7 mouse cellular contexts compared by ENCODE assay signal in the genomic region with DNA sequence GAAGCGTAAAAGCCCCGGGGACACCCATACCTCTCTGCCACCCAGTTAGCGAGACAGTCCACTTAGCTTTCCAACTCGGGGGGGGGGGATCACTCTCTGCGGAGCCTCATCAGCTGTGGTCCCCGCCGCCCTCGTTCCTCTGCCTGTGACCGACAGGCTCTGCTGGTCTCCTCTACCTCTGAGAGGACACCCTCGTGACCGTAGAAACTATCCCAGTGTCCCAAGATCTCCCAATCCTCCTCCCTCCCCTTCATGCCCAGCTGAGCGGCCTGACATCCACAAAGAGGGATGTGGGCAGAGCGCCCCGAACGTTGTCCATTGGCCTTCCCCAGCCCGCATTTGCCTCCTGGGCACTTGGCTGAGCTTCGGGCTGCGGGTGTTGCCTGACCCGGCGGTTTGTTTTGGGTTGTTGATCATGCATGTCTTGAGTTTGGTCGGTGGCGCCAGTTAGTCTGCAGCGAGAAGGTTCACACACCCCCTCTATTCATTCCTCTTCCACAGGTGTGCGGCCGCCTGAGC. TPM values are rescaled to one million over a fixed set of nuclear protein-coding genes. Genes with fewer than 3 reads are reported as not detected.
DNase-seq lines count a peak whose midpoint lies in the region; ATAC-seq and TF ChIP-seq lines count a peak whose summit lies in the region.

No protein-coding gene starts in this region.

- DNase-seq in Muller cell, postnatal 12 days (ENCODE audit: inconsistent ontology term) = peak; percentile 60
- DNase-seq in limb, embryonic 14.5 days (ENCODE audit: low spot score) = no peak
- peak; percentile 40 for DNase-seq in midbrain, postnatal 0 days (ENCODE audit: low spot score)
- peak; percentile 29 for DNase-seq in urinary bladder, postnatal 25 days (ENCODE audit: low spot score)

- peak overlapping the region; percentile 100 for H3K9ac ChIP-seq in forebrain, embryonic 13.5 days
- H3K9ac ChIP-seq in hindbrain, embryonic 15.5 days = peak overlapping the region; percentile 98
- H3K9ac ChIP-seq in limb, embryonic 14.5 days (ENCODE audit: low read depth, low read length, severe bottlenecking) = peak overlapping the region; percentile 74
- peak overlapping the region; percentile 94 for H3K9ac ChIP-seq in midbrain, postnatal 0 days (replicated peaks; ENCODE audit: low read length, poor library complexity, severe bottlenecking)

- no peak for TF ChIP-seq POLR2A in limb, embryonic 14.5 days (IDR thresholded peaks at IDR 0.05; ENCODE audit: borderline replicate concordance, extremely low read depth, insufficient read depth, insufficient read length)

- no peak for TF ChIP-seq CTCF in midbrain, postnatal 0 days (IDR thresholded peaks at IDR 0.05)

- peak overlapping the region; percentile 76 for H3K4me3 ChIP-seq in brown adipose tissue, adult 24 weeks (ENCODE audit: insufficient read depth, low read depth, low read length)
- H3K4me3 ChIP-seq in forebrain, embryonic 13.5 days = peak overlapping the region; percentile 96
- peak overlapping the region; percentile 87 for H3K4me3 ChIP-seq in hindbrain, embryonic 15.5 days
- H3K4me3 ChIP-seq in limb, embryonic 14.5 days (replicated peaks; ENCODE audit: low read length) = peak overlapping the region; percentile 66
- peak overlapping the region; percentile 87 for H3K4me3 ChIP-seq in midbrain, postnatal 0 days (ENCODE audit: low read depth, low read length)

- H3K4me1 ChIP-seq in brown adipose tissue, adult 24 weeks (ENCODE audit: control insufficient read depth, insufficient read depth, insufficient read length, low read length) = no peaks in the 10 kb centered on the region
- H3K4me1 ChIP-seq in forebrain, embryonic 13.5 days = peaks cover 43% of the 10 kb centered on the region
- peaks cover 26% of the 10 kb centered on the region for H3K4me1 ChIP-seq in hindbrain, embryonic 15.5 days (replicated peaks)
- H3K4me1 ChIP-seq in limb, embryonic 14.5 days (ENCODE audit: control insufficient read depth, insufficient read depth, low read length) = peaks cover 6% of the 10 kb centered on the region; the same call in 1 of the 2 replicates
- no peaks in the 10 kb centered on the region for H3K4me1 ChIP-seq in midbrain, postnatal 0 days (ENCODE audit: insufficient read depth, low read length)

- H3K27ac ChIP-seq in brown adipose tissue, adult 24 weeks (replicated peaks; ENCODE audit: low read depth, low read length) = no peak overlapping the region
- peak overlapping the region; percentile 98 for H3K27ac ChIP-seq in forebrain, embryonic 13.5 days
- peak overlapping the region; percentile 97 for H3K27ac ChIP-seq in hindbrain, embryonic 15.5 days (replicated peaks)
- H3K27ac ChIP-seq in limb, embryonic 14.5 days (replicated peaks; ENCODE audit: low read depth, low read length) = no peak overlapping the region
- peak overlapping the region; percentile 93 for H3K27ac ChIP-seq in midbrain, postnatal 0 days (ENCODE audit: low read depth, low read length)

- H3K9me3 ChIP-seq in forebrain, embryonic 13.5 days (replicated peaks) = no peaks in the 10 kb centered on the region
- H3K9me3 ChIP-seq in hindbrain, embryonic 15.5 days = no peaks in the 10 kb centered on the region
- H3K9me3 ChIP-seq in limb, embryonic 14.5 days (ENCODE audit: control insufficient read depth, low read length) = no peaks in the 10 kb centered on the region
- no peaks in the 10 kb centered on the region for H3K9me3 ChIP-seq in midbrain, postnatal 0 days (ENCODE audit: low read length)

- H3K36me3 ChIP-seq in forebrain, embryonic 13.5 days (ENCODE audit: poor library complexity, severe bottlenecking) = no peaks in the 10 kb centered on the region
- H3K36me3 ChIP-seq in hindbrain, embryonic 15.5 days = no peaks in the 10 kb centered on the region
- H3K36me3 ChIP-seq in limb, embryonic 14.5 days (ENCODE audit: control insufficient read depth, insufficient read depth, low read length) = no peaks in the 10 kb centered on the region
- H3K36me3 ChIP-seq in midbrain, postnatal 0 days (ENCODE audit: insufficient read depth, low read length) = no peaks in the 10 kb centered on the region

- 1% methylated on average over 24 of the region's 25 CpGs for WGBS in forebrain, embryonic 13.5 days
- WGBS in hindbrain, embryonic 15.5 days = 0% methylated on average over 25 of the region's 25 CpGs
- under 1% methylated on average over 25 of the region's 25 CpGs for WGBS in limb, embryonic 14.5 days
- under 1% methylated on average over 24 of the region's 25 CpGs for WGBS in midbrain, postnatal 0 days

- H3K27me3 ChIP-seq in forebrain, embryonic 13.5 days = no peaks in the 10 kb centered on the region
- H3K27me3 ChIP-seq in hindbrain, embryonic 15.5 days = no peaks in the 10 kb centered on the region
- peaks cover 5% of the 10 kb centered on the region; the same call in 1 of the 2 replicates for H3K27me3 ChIP-seq in limb, embryonic 14.5 days (ENCODE audit: control insufficient read depth, insufficient read depth, low read length)
- H3K27me3 ChIP-seq in midbrain, postnatal 0 days (ENCODE audit: insufficient read depth, low read length) = no peaks in the 10 kb centered on the region

- peak overlapping the region; percentile 75 for H3K4me2 ChIP-seq in forebrain, embryonic 13.5 days
- H3K4me2 ChIP-seq in hindbrain, embryonic 15.5 days = peak overlapping the region; percentile 60
- H3K4me2 ChIP-seq in limb, embryonic 14.5 days (replicated peaks; ENCODE audit: low read depth, low read length, severe bottlenecking) = peak overlapping the region; percentile 92
- peak overlapping the region; percentile 53 for H3K4me2 ChIP-seq in midbrain, postnatal 0 days (ENCODE audit: low read depth, low read length, poor library complexity, severe bottlenecking)

- no peak for ATAC-seq in forebrain, embryonic 13.5 days
- ATAC-seq in hindbrain, embryonic 15.5 days (ENCODE audit: low FRiP score, low read depth) = no peak
- ATAC-seq in limb, embryonic 14.5 days (ENCODE audit: low FRiP score, low read depth) = no peak
- ATAC-seq in midbrain, postnatal 0 days (ENCODE audit: low FRiP score) = no peak

RNA-seq across cellular contexts. Expression of gene Id4, which starts 1.5 kb away (rescaled TPM):
- polyA plus RNA-seq in brown adipose tissue, adult 24 weeks (2012; ENCODE audit: insufficient read depth, insufficient read length, missing spikeins) = 1.1 and 1.2 TPM in 2 replicates
- polyA plus RNA-seq in forebrain, embryonic 13.5 days (2015; fragmentation: Nextera tagmentation; extraction: Ambion mirVana) = 83.4 and 133 TPM in 2 replicates
- 96.6 and 119 TPM in 2 replicates for polyA plus RNA-seq in hindbrain, embryonic 15.5 days (2015; fragmentation: Nextera tagmentation; extraction: Ambion mirVana)
- 10.5 and 11.6 TPM in 2 replicates for polyA plus RNA-seq in limb, embryonic 14.5 days (2012; rRNA removed)
- polyA plus RNA-seq in limb, embryonic 14.5 days (2014; fragmentation: Nextera tagmentation; extraction: Ambion mirVana) = 8.3 and 9.3 TPM in 2 replicates
- total RNA-seq in midbrain, postnatal 0 days (2014; rRNA removed) = 158 and 201 TPM in 2 replicates
- 95.1 and 116 TPM in 2 replicates for polyA plus RNA-seq in midbrain, postnatal 0 days (2015; fragmentation: Nextera tagmentation; extraction: Ambion mirVana)

Comparison
In these comparisons a context has a peak if more than half of its experiments do, and no peak if none do; other contexts are left out.
1. H3K27ac ChIP-seq: peak in forebrain, embryonic 13.5 days (single experiment), hindbrain, embryonic 15.5 days (single experiment) and midbrain, postnatal 0 days (single experiment); none in brown adipose tissue, adult 24 weeks (single experiment) and limb, embryonic 14.5 days (single experiment).
2. Peak in every context shown above with its lines, with median percentiles within 50 percentile points of each other: H3K4me3 ChIP-seq, H3K4me2 ChIP-seq and H3K9ac ChIP-seq.